Mouse (Mus musculus) C2C12 (cell line): ENCODE data around the gene Polr2e. TPM values are rescaled to one million over a fixed set of nuclear protein-coding genes. Genes with fewer than 3 reads are reported as not detected.

ENCODE experiments used
- H3K27me3 ChIP-seq: one replicate; pipeline ENCODE4 v1.6.1; 2011; ENCODE audit not compliant: control insufficient read depth, insufficient read depth, insufficient read length
- H3K36me3 ChIP-seq: one replicate; pipeline ENCODE4 v1.6.1; 2011; ENCODE audit not compliant: control insufficient read depth, insufficient read depth
- H3K4me3 ChIP-seq: one replicate; pipeline ENCODE4 v1.5.1; 2011; ENCODE audit warnings: mild to moderate bottlenecking, control low read depth; ENCODE audit not compliant: poor library complexity, insufficient read depth, severe bottlenecking
- H3K79me2 ChIP-seq: one replicate; pipeline ENCODE4 v1.6.1; 2011; ENCODE audit not compliant: control insufficient read depth, insufficient read depth
- H3K79me3 ChIP-seq: one replicate; pipeline ENCODE4 v1.6.1; 2011; ENCODE audit warnings: low read depth, control low read depth
- H3ac ChIP-seq: one replicate; pipeline ENCODE3; 2011; ENCODE audit warnings: low read depth; ENCODE audit not compliant: control insufficient read depth, insufficient read length
- CEBPB ChIP-seq: IDR thresholded peaks from one replicate; pipeline ENCODE4 v1.6.1; 2011; ENCODE audit warnings: low read depth, mild to moderate bottlenecking, control low read depth, moderate library complexity
- CTCF ChIP-seq: IDR thresholded peaks from one replicate; pipeline ENCODE4 v1.5.1; 2011; ENCODE audit not compliant: control insufficient read depth, insufficient read depth, insufficient read length
- FOSL1 ChIP-seq: IDR thresholded peaks from one replicate; pipeline ENCODE4 v1.8.0; 2011; ENCODE audit warnings: mild to moderate bottlenecking, low read length; ENCODE audit not compliant: poor library complexity, insufficient read depth, severe bottlenecking
- MAX ChIP-seq: IDR thresholded peaks from one replicate; pipeline ENCODE4 v1.6.1; 2011; ENCODE audit warnings: mild to moderate bottlenecking, control low read depth
- MYOD1 ChIP-seq: IDR thresholded peaks from one replicate; pipeline ENCODE4 v1.6.1; 2011; ENCODE audit warnings: low read depth; ENCODE audit not compliant: control insufficient read depth, insufficient read length
- MYOG ChIP-seq: IDR thresholded peaks from one replicate; pipeline ENCODE4 v1.6.1; 2011; ENCODE audit not compliant: control insufficient read depth, insufficient read length; ENCODE audit errors: extremely low read depth
- USF1 ChIP-seq: IDR thresholded peaks from one replicate; pipeline ENCODE4 v1.6.1; 2011; ENCODE audit warnings: low read depth, mild to moderate bottlenecking, control low read depth, moderate library complexity
- polyA plus RNA-seq: library from polyadenylated mRNA; unstranded; fragments of >200 nt; fragmentation: generic; extraction: Trizol; gene quantifications from one replicate; pipeline ENCODE4 v1.2.1, GENCODE M21; 2012; ENCODE audit warnings: missing spikeins

Polr2e gene
- polyA plus RNA-seq, 1 experiment = 269 TPM

GRCm38 (mm10) chr10:80080396-80081070 is 40.9 kb upstream of the Polr2e start:
- peaks cover 5% of the 10 kb centered on the region for H3K79me2 ChIP-seq
- H3K79me3 ChIP-seq = peaks cover 3% of the 10 kb centered on the region
- no peak overlapping the region for H3ac ChIP-seq
- TF ChIP-seq MYOG = no peak
- no peak for TF ChIP-seq FOSL1
- peak; percentile 58 for TF ChIP-seq USF1
- H3K4me3 ChIP-seq = no peak overlapping the region
- H3K27me3 ChIP-seq = no peaks in the 10 kb centered on the region
- H3K36me3 ChIP-seq = peaks cover 80% of the 10 kb centered on the region

DNA sequence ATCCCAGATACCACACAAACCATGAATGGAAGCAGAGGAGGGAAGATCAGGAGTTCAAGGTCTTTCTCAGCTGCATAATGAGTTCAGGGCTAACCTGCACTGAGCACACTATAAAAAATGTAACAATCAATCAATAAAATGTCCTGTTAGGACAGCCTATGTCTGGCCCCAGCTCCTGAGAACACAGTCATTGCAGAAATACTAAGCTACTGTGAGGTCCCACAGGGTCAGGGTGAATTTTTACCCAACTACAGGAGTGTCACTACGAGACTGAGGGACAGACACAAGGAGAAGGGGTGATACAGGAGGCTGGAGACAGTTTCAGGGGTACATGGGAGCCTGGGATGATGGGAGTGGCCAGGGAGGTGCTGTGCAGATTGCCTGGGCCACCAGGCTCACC is 38.8 kb upstream of the Polr2e start:
- TF ChIP-seq CEBPB = no peak
- TF ChIP-seq MYOG = no peak
- TF ChIP-seq MYOD1 = no peak
- H3K36me3 ChIP-seq = peaks cover 59% of the 10 kb centered on the region
- no peak overlapping the region for H3ac ChIP-seq
- H3K79me3 ChIP-seq = peaks cover 7% of the 10 kb centered on the region
- no peaks in the 10 kb centered on the region for H3K27me3 ChIP-seq
- H3K4me3 ChIP-seq = no peak overlapping the region
- peaks cover 15% of the 10 kb centered on the region for H3K79me2 ChIP-seq

GRCm38 (mm10) chr10:80077312-80077711 is 37.7 kb upstream of the Polr2e start:
- Histone ChIP-seq H3ac (no peak overlapping the region), H3K79me3 (peaks cover 7% of the 10 kb centered on the region), H3K4me3 (no peak overlapping the region), H3K36me3 (peaks cover 49% of the 10 kb centered on the region), H3K79me2 (peaks cover 17% of the 10 kb centered on the region), H3K27me3 (no peaks in the 10 kb centered on the region)
- TF ChIP-seq FOSL1 = no peak
- TF ChIP-seq MYOG = no peak
- TF ChIP-seq MYOD1 = no peak
- TF ChIP-seq CTCF = no peak
- no peak for TF ChIP-seq USF1
- TF ChIP-seq MAX = no peak
- TF ChIP-seq CEBPB = no peak

- Histone ChIP-seq H3K4me3 (no peak overlapping the region), H3ac (no peak overlapping the region), H3K27me3 (no peaks in the 10 kb centered on the region), H3K79me2 (peaks cover 23% of the 10 kb centered on the region), H3K79me3 (peaks cover 7% of the 10 kb centered on the region), H3K36me3 (peaks cover 46% of the 10 kb centered on the region)
- TF ChIP-seq CTCF (no peak), CEBPB (no peak), FOSL1 (no peak), MYOD1 (no peak), MYOG (no peak), USF1 (no peak), MAX (no peak)
These were observed 36.8 kb upstream of the Polr2e start for GRCm38 (mm10) chr10:80076386-80076785.

- Histone ChIP-seq H3K79me2 (peaks cover 23% of the 10 kb centered on the region), H3ac (peak overlapping the region; percentile 21), H3K36me3 (peaks cover 41% of the 10 kb centered on the region), H3K27me3 (no peaks in the 10 kb centered on the region), H3K4me3 (no peak overlapping the region), H3K79me3 (peaks cover 7% of the 10 kb centered on the region)
- no peak for TF ChIP-seq MYOG
- TF ChIP-seq MYOD1 = no peak
- no peak for TF ChIP-seq CEBPB
- no peak for TF ChIP-seq MAX
- no peak for TF ChIP-seq FOSL1
- TF ChIP-seq CTCF = no peak
- TF ChIP-seq USF1 = no peak
These were observed 36.3 kb upstream of the Polr2e start for GRCm38 (mm10) chr10:80075924-80076323.

GRCm38 (mm10) chr10:80074813-80075601 is 35.4 kb upstream of the Polr2e start:
- Histone ChIP-seq H3K36me3 (peaks cover 32% of the 10 kb centered on the region), H3K4me3 (peak overlapping the region; percentile 19), H3K79me3 (peaks cover 7% of the 10 kb centered on the region), H3K27me3 (no peaks in the 10 kb centered on the region), H3K79me2 (peaks cover 25% of the 10 kb centered on the region), H3ac (peak overlapping the region; percentile 49)
- no peak for TF ChIP-seq MAX
- peak; percentile 41 for TF ChIP-seq CTCF
